Mouse (Mus musculus) CD4-positive naive resting alpha-beta T cell, adult 57 days (primary cell): ENCODE measurements around the gene Fermt2. TPM values are rescaled to one million over a fixed set of nuclear protein-coding genes. Genes with fewer than 3 reads are reported as not detected.

Experiments
- total RNA-seq: library from RNA; stranded (reverse); gene quantifications from one replicate; pipeline ENCODE4 v1.2.4, GENCODE M21; 2023

The Fermt2 gene
- 0.83 TPM for total RNA-seq

DNA sequence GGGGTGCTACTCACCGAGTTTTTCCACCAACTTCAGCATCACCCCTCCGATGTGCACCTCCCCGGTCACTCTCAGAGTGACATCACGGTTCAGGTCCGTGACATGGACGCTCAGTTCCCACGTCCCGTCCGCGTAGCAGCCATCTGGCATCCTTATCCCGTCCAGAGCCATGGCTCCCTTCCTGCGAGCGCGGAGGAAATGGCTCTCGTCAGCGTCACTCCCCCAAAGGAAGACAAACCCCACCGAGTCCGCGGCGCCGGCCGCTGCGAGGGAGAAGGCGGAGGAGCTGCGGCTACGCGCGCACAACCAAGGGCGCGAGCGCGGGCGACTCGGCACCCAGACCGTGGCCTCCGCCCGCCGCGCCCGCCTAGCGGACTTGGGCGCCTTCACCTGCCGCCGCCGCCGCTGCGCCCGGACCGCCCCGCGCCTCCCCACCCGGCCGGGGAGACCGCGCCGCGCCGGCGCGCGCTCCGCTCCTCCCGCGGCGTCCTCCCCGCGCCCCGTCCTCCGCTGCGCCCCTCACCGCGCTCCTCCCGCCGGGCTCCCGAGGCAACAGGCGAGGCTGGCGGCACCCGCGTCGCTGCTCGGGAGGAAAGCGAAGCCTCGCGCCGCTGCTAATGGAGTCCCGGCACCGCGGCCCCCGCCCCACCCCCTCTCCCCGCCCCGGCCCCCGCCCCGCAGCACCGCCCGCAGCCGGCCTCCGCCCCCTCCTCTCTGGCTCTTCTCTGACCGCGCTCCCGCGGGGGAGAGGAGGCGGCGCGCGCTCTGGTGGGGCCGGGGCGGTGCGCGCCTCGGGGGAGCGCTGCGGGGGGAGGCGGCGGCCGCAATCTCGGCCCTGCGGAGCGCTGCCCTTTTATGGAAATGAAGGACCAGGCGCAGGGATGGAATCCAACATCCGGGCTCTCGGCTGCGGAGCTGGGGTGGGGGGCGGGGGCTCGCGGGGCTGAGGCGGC, at the start of gene Fermt2:
Gene Fermt2 (minus strand): TSS at position 708 of the 953 bp plus-strand sequence.

Other genes starting within 250 kb of the Fermt2 start
- gene Ero1l, start 211.3 kb downstream of the Fermt2 start, total RNA-seq, result 22.4 TPM
- gene Psmc6, start 200.3 kb downstream of the Fermt2 start, total RNA-seq, result 113 TPM
- gene Styx, start 179.0 kb downstream of the Fermt2 start, total RNA-seq, result 22.8 TPM
- gene Gnpnat1, start 125.2 kb downstream of the Fermt2 start, total RNA-seq, result 22.4 TPM
- 54.6 TPM for gene Ddhd1, start 128.0 kb upstream of the Fermt2 start, total RNA-seq